Mouse (Mus musculus) lung, postnatal 10 days (tissue): ENCODE results near the gene Itgb6.
A peak's percentile ranks its signal among the peaks of the same experiment; 100 is the strongest.

Source experiments
- DNase-seq: peaks from one replicate; pipeline ENCODE4 v3.0.0; 2021

Itgb6 gene

GRCm38 (mm10) chr2:60611622-60612021 lies 110.8 kb downstream of the Itgb6 start:
- DNase-seq, result no peak

- no peak for DNase-seq
These were observed 112.8 kb downstream of the Itgb6 start for GRCm38 (mm10) chr2:60609436-60610199.

- DNase-seq, result peak; percentile 33
These were observed 114.5 kb downstream of the Itgb6 start for GRCm38 (mm10) chr2:60607980-60608379.

GRCm38 (mm10) chr2:60601326-60601725 lies 121.1 kb downstream of the Itgb6 start:
- DNase-seq, result no peak

GRCm38 (mm10) chr2:60600863-60601262 lies 121.6 kb downstream of the Itgb6 start:
- DNase-seq, result no peak

- DNase-seq, result no peak
These were observed 139.0 kb downstream of the Itgb6 start for GRCm38 (mm10) chr2:60583416-60583815.

- DNase-seq, result no peak
These were observed 167.9 kb downstream of the Itgb6 start for GRCm38 (mm10) chr2:60554561-60554960.

GRCm38 (mm10) chr2:60552902-60553682 lies 169.4 kb downstream of the Itgb6 start, which contains the start of gene Pla2r1:
TSS of gene Pla2r1 (minus strand) at chr2:60553308.
- peak; percentile 83 for DNase-seq

- DNase-seq, result peak; percentile 21
These were observed 170.1 kb downstream of the Itgb6 start for GRCm38 (mm10) chr2:60552177-60552901.

- no peak for DNase-seq
These were observed 170.8 kb downstream of the Itgb6 start for GRCm38 (mm10) chr2:60551673-60552072.

- DNase-seq, result no peak
These were observed 171.9 kb downstream of the Itgb6 start for GRCm38 (mm10) chr2:60550521-60550920.

- no peak for DNase-seq
These were observed 172.6 kb downstream of the Itgb6 start for GRCm38 (mm10) chr2:60549851-60550250.
